13 mouse cellular contexts compared by ENCODE assay signal in the genomic region with DNA sequence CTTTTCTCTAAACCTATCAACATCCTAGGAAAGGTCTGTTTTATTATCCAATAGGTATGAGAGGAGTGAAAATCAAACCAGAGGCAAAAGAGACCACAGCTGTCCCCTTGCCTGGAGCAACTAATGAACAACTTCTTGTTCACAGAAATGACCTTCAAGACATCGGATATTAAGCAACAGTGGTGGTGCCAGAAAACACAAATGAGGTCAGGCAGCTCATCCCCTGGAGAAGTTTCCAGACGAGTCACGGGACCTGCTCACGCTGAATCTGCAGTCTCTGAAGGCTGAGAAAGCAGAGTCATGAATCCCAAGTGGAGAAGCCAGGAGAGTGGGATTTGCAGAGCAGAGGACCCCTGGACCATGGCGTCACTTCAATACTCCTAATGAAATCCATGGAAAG.
A peak's percentile ranks its signal among the peaks of the same experiment; 100 is the strongest.
DNase-seq lines count a peak whose midpoint lies in the region; ATAC-seq lines count a peak whose summit lies in the region.
"Had no signal": no experiment of that assay in that cellular context is flagged by ENCODE, and none has a peak within 500 bp of the region (broad histone marks: within the 10 kb centered on the region; RNA-seq: fewer than 3 reads in every experiment).

No protein-coding gene starts in this region.

- intact Hi-C loops in heart, postnatal 25 days (cut with DNase I), result no loop called here

- no peak for ATAC-seq in erythroblast, adult 5-6 weeks (replicated peaks; ENCODE audit: low FRiP score, poor library complexity, severe bottlenecking)
- ATAC-seq: CD4-positive, CD25-positive, alpha-beta regulatory T cell, adult 4 months; forebrain, embryonic 14.5 days; hindbrain, embryonic 16.5 days had no signal

- peak; percentile 26 for DNase-seq in heart, adult 8-10 months (ENCODE audit: low spot score)
- DNase-seq in heart, postnatal 25 days (ENCODE audit: low spot score), result no peak
- peak; percentile 12 for DNase-seq in lung, postnatal 10 days
- no peak for DNase-seq in lung, postnatal 4 days
- DNase-seq in NIH3T3 (ENCODE audit: low read depth), result peak; percentile 72
- DNase-seq in kidney, postnatal 14 days, result peak; percentile 42
- DNase-seq: cerebellum, postnatal 10 days; embryo, embryonic 11 days; liver had no signal

Comparison
In these comparisons a context has a peak if more than half of its experiments do, and no peak if none do; other contexts are left out.
1. DNase-seq: peak in heart, adult 8-10 months (single experiment), lung, postnatal 10 days (single experiment), NIH3T3 (single experiment) and kidney, postnatal 14 days (single experiment); none in heart, postnatal 25 days (single experiment) and lung, postnatal 4 days (0 of 2).